Mouse (Mus musculus): ENCODE data around the gene Neo1. TPM values are rescaled to one million over a fixed set of nuclear protein-coding genes. Genes with fewer than 3 reads are reported as not detected.
"Not testable (repeated sequence)": the region's sequence is repeated elsewhere in the genome, so short reads cannot be mapped to it uniquely, and the experiment has no call there.

Gene Neo1
- polyA plus RNA-seq, 1 experiment, result 2.4 TPM

DNA sequence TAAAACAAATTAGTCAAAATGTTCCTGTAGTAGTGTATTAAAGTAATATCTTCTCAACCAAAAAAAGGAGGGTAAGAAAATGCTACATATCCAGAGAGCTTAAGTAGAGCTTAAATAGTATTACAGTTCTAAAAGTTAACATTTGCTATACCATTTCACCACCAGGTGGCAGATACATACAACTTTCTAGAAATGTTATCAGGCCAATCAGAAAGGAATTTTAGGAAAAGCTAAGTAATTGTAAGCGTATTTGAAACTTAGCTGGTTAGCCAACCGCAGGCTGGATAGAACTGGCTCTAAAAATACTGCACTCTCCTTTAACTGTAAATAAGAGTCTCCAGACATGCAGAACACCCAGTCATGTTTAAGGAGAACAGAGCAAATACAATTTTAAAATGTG is 22.9 kb downstream of the Neo1 start:
- Histone ChIP-seq H3K27ac (ENCODE audit: insufficient read depth, low read length) (no peak overlapping the region), H3K4me3 (ENCODE audit: extremely low read depth, insufficient read depth, insufficient read length) (no peak overlapping the region), H3K4me1 (ENCODE audit: control insufficient read depth, insufficient read depth, insufficient read length) (no peaks in the 10 kb centered on the region), H3K36me3 (ENCODE audit: control insufficient read depth, insufficient read depth, low read length) (no peaks in the 10 kb centered on the region), H3K27me3 (ENCODE audit: control insufficient read depth, insufficient read depth, low read length) (no peaks in the 10 kb centered on the region)
- no peak for DNase-seq (ENCODE audit: low read depth in 1 of 2, low spot score in 2 of 2)
- WGBS, result 8% methylated on average over 2 of the region's 2 CpGs
- no peak for TF ChIP-seq POLR2A (IDR thresholded peaks at IDR 0.05; ENCODE audit: low read depth, low read length)
- no peak for TF ChIP-seq CTCF (IDR thresholded peaks at IDR 0.05; ENCODE audit: extremely low read depth, insufficient read depth, insufficient read length, insufficient replicate concordance)

- no peak overlapping the region for H3K4me3 ChIP-seq (ENCODE audit: extremely low read depth, insufficient read depth, insufficient read length)
- TF ChIP-seq POLR2A (IDR thresholded peaks at IDR 0.05; ENCODE audit: low read depth, low read length), result no peak
- TF ChIP-seq CTCF (IDR thresholded peaks at IDR 0.05; ENCODE audit: extremely low read depth, insufficient read depth, insufficient read length, insufficient replicate concordance), result no peak
- H3K27ac ChIP-seq (ENCODE audit: insufficient read depth, low read length), result no peak overlapping the region
- WGBS, result 72% methylated on average over 5 of the region's 5 CpGs
- DNase-seq (ENCODE audit: low read depth in 1 of 2, low spot score in 2 of 2), result no peak
- no peaks in the 10 kb centered on the region for H3K4me1 ChIP-seq (ENCODE audit: control insufficient read depth, insufficient read depth, insufficient read length)
- H3K27me3 ChIP-seq (ENCODE audit: control insufficient read depth, insufficient read depth, low read length), result no peaks in the 10 kb centered on the region
- no peaks in the 10 kb centered on the region for H3K36me3 ChIP-seq (ENCODE audit: control insufficient read depth, insufficient read depth, low read length)
Measured at GRCm38 (mm10) chr9:58989255-58989928, 46.8 kb downstream of the Neo1 start.

DNA sequence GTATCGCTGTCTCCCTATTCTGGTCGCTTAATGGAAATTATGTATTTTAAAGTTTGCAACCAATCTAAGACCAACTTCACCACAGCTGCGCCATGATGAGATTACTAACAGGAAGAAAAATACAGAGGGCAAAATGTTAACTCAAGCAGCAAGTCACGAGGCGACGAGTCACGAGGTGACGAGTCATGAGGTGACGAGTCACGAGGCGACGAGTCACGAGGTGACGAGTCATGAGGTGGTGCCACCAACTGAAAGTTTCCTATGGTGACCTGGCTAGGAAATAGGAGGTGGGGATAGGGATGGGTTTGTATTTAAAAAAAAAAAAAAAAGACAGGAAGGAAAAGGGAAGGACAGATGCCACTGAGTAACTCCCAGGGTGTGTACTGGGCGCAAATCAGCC is 57.2 kb downstream of the Neo1 start:
- no peak overlapping the region for H3K4me3 ChIP-seq (ENCODE audit: extremely low read depth, insufficient read depth, insufficient read length)
- no peaks in the 10 kb centered on the region for H3K27me3 ChIP-seq (ENCODE audit: control insufficient read depth, insufficient read depth, low read length)
- no peak for DNase-seq (ENCODE audit: low read depth in 1 of 2, low spot score in 2 of 2)
- H3K36me3 ChIP-seq (ENCODE audit: control insufficient read depth, insufficient read depth, low read length), result no peaks in the 10 kb centered on the region
- H3K4me1 ChIP-seq (ENCODE audit: control insufficient read depth, insufficient read depth, insufficient read length), result no peaks in the 10 kb centered on the region
- TF ChIP-seq CTCF (IDR thresholded peaks at IDR 0.05; ENCODE audit: extremely low read depth, insufficient read depth, insufficient read length, insufficient replicate concordance), result no peak
- no peak for TF ChIP-seq POLR2A (IDR thresholded peaks at IDR 0.05; ENCODE audit: low read depth, low read length)
- H3K27ac ChIP-seq (ENCODE audit: insufficient read depth, low read length), result no peak overlapping the region
- WGBS, result 92% methylated on average over 15 of the region's 15 CpGs

GRCm38 (mm10) chr9:58971154-58971553 is 65.1 kb downstream of the Neo1 start:
- H3K36me3 ChIP-seq (ENCODE audit: control insufficient read depth, insufficient read depth, low read length); H3K27me3 ChIP-seq (ENCODE audit: control insufficient read depth, insufficient read depth, low read length); DNase-seq (ENCODE audit: low read depth in 1 of 2, low spot score in 2 of 2); H3K4me1 ChIP-seq (ENCODE audit: control insufficient read depth, insufficient read depth, insufficient read length); H3K4me3 ChIP-seq (ENCODE audit: extremely low read depth, insufficient read depth, insufficient read length); H3K27ac ChIP-seq (ENCODE audit: insufficient read depth, low read length): not testable (repeated sequence)
- 87% methylated on average over 2 of the region's 2 CpGs for WGBS

DNA sequence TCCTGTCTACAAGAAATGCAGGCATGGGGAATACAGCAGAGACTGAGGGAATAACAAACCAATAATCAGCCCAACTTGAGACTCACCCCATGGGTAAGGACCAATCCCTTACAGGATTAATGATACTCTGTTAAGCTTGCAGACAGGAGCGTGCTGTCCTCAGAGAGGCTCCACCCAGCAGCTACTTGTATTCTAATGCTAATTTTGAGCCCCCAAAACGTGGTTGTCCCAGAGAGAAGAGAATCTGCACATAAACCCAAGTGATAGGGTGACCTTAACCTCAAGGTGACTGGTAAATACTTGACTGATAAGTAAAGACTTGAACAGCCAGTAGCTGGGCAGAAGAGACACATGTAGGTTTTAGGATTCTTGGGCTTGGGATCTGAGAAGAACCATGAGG is 68.9 kb downstream of the Neo1 start:
- 46% methylated on average over 2 of the region's 2 CpGs for WGBS
- H3K27ac ChIP-seq (ENCODE audit: insufficient read depth, low read length), result no peak overlapping the region
- DNase-seq (ENCODE audit: low read depth in 1 of 2, low spot score in 2 of 2), result no peak
- H3K36me3 ChIP-seq (ENCODE audit: control insufficient read depth, insufficient read depth, low read length), result no peaks in the 10 kb centered on the region
- H3K27me3 ChIP-seq (ENCODE audit: control insufficient read depth, insufficient read depth, low read length), result no peaks in the 10 kb centered on the region
- H3K4me1 ChIP-seq (ENCODE audit: control insufficient read depth, insufficient read depth, insufficient read length), result no peaks in the 10 kb centered on the region
- no peak for TF ChIP-seq CTCF (IDR thresholded peaks at IDR 0.05; ENCODE audit: extremely low read depth, insufficient read depth, insufficient read length, insufficient replicate concordance)
- TF ChIP-seq POLR2A (IDR thresholded peaks at IDR 0.05; ENCODE audit: low read depth, low read length), result no peak
- H3K4me3 ChIP-seq (ENCODE audit: extremely low read depth, insufficient read depth, insufficient read length), result no peak overlapping the region

GRCm38 (mm10) chr9:58955507-58955906 is 80.7 kb downstream of the Neo1 start:
- no peak for DNase-seq (ENCODE audit: low read depth in 1 of 2, low spot score in 2 of 2)

GRCm38 (mm10) chr9:58945910-58946309 is 90.3 kb downstream of the Neo1 start:
- H3K4me3 ChIP-seq (ENCODE audit: extremely low read depth, insufficient read depth, insufficient read length); H3K27ac ChIP-seq (ENCODE audit: insufficient read depth, low read length); H3K36me3 ChIP-seq (ENCODE audit: control insufficient read depth, insufficient read depth, low read length); DNase-seq (ENCODE audit: low read depth in 1 of 2, low spot score in 2 of 2); H3K4me1 ChIP-seq (ENCODE audit: control insufficient read depth, insufficient read depth, insufficient read length); H3K27me3 ChIP-seq (ENCODE audit: control insufficient read depth, insufficient read depth, low read length): not testable (repeated sequence)
- WGBS, result 88% methylated on average over 1 of the region's 1 CpGs

More at GRCm38 (mm10) chr9:58955507-58955906, 80.7 kb downstream of the Neo1 start:
- H3K27ac ChIP-seq (ENCODE audit: insufficient read depth, low read length), result no peak overlapping the region
- no peaks in the 10 kb centered on the region for H3K27me3 ChIP-seq (ENCODE audit: control insufficient read depth, insufficient read depth, low read length)
- no peaks in the 10 kb centered on the region for H3K36me3 ChIP-seq (ENCODE audit: control insufficient read depth, insufficient read depth, low read length)
- WGBS, result 7% methylated on average over 3 of the region's 3 CpGs
- no peaks in the 10 kb centered on the region for H3K4me1 ChIP-seq (ENCODE audit: control insufficient read depth, insufficient read depth, insufficient read length)
- TF ChIP-seq CTCF (IDR thresholded peaks at IDR 0.05; ENCODE audit: extremely low read depth, insufficient read depth, insufficient read length, insufficient replicate concordance) (no peak), POLR2A (IDR thresholded peaks at IDR 0.05; ENCODE audit: low read depth, low read length) (no peak)
- no peak overlapping the region for H3K4me3 ChIP-seq (ENCODE audit: extremely low read depth, insufficient read depth, insufficient read length)

Measured in spleen, adult 2 months (tissue).